Mouse (Mus musculus) lung, postnatal 0 days (tissue): ENCODE measurements around the gene Pnpla2. TPM values are rescaled to one million over a fixed set of nuclear protein-coding genes. Genes with fewer than 3 reads are reported as not detected.

ENCODE experiments used
- ATAC-seq: fragments of 200-750 bp; cut with Nextera tagmentation; 2 replicates; pipeline ENCODE4 v1.8.0; 2017; ENCODE audit warnings: moderate library complexity
- DNase-seq: peaks from one replicate; pipeline ENCODE4 v3.0.0-alpha.2; 2016; ENCODE audit warnings: low spot score
- H3K27ac ChIP-seq: fragments of 300-500 bp; sonication (generic); 2 replicates; pipeline ENCODE4 v1.5.1; 2014; ENCODE audit warnings: antibody characterized with exemption, mild to moderate bottlenecking, low read length, mixed read lengths
- H3K27me3 ChIP-seq: fragments of 300-500 bp; sonication (generic); replicated peaks from 2 replicates; pipeline ENCODE4 v1.6.1; 2014; ENCODE audit warnings: low read length, mixed read lengths; ENCODE audit not compliant: insufficient read depth
- H3K36me3 ChIP-seq: fragments of 300-500 bp; sonication (generic); 2 replicates; pipeline ENCODE4 v1.6.1; 2014; ENCODE audit warnings: low read length, mixed read lengths; ENCODE audit not compliant: insufficient read depth
- H3K4me1 ChIP-seq: fragments of 300-500 bp; sonication (generic); 2 replicates; pipeline ENCODE4 v1.6.1; 2014; ENCODE audit warnings: antibody characterized with exemption, low read depth, low read length, mixed read lengths; ENCODE audit not compliant: insufficient read depth
- H3K4me2 ChIP-seq: fragments of 300-500 bp; sonication (generic); replicated peaks from 2 replicates; pipeline ENCODE4 v1.6.1; 2014; ENCODE audit warnings: low read depth, mild to moderate bottlenecking, low read length, moderate library complexity, mixed read lengths
- H3K4me3 ChIP-seq: fragments of 300-500 bp; sonication (generic); 2 replicates; pipeline ENCODE4 v1.5.1; 2014; ENCODE audit warnings: low read depth, low read length
- H3K9ac ChIP-seq: fragments of 300-500 bp; sonication (generic); replicated peaks from 2 replicates; pipeline ENCODE4 v1.6.1; 2014; ENCODE audit warnings: low read depth, mild to moderate bottlenecking
- H3K9me3 ChIP-seq: fragments of 300-500 bp; sonication (generic); 2 replicates; pipeline ENCODE4 v1.6.1; 2016; ENCODE audit warnings: low read length, mixed read lengths
- CTCF ChIP-seq: IDR thresholded peaks from 2 replicates; pipeline ENCODE4 v1.5.1; 2016; ENCODE audit warnings: antibody characterized with exemption, mild to moderate bottlenecking
- EP300 ChIP-seq: IDR thresholded peaks from 2 replicates; pipeline ENCODE4 v1.6.1; 2016; ENCODE audit warnings: antibody characterized with exemption, mild to moderate bottlenecking, control low read depth
- WGBS: fragments of 180-500 bp; shearing (Covaris S2); extraction: QIAGEN DNeasy Blood & Tissue Kit; methylation state at CpG from one replicate; pipeline ENCODE4 v1.1.7; 2014; 5-methylcytosine and 5-hydroxymethylcytosine counted together
- polyA plus RNA-seq: library from polyadenylated mRNA; unstranded; fragments of >200 nt; fragmentation: Nextera tagmentation; extraction: Ambion mirVana; gene quantifications from 2 replicates; pipeline ENCODE4 v1.2.1, GENCODE M21; 2015

The Pnpla2 gene
- polyA plus RNA-seq, 1 experiment from 2014 or later = 116 TPM

DNA sequence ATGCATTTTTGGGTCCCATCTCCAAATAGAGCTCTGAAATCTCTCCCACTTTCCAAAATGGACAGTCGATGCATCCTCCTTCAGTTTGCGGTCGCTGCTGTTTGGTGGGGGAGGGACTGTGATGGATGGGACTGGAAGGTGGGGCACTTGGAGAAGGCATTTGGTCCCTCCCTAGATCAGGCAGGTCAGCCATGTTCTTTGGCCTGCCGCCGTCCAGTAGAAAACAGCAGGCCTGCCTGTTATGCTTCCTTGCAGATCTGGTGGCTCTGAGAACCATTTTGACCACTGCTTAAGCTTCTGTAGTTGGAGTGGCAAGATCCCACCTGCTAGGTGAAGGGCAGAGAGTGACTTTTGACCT is 13.1 kb downstream of the Pnpla2 start:
- DNase-seq (peak; percentile 75), ATAC-seq (peak; percentile 24)
- Histone ChIP-seq H3K9me3 (no peaks in the 10 kb centered on the region), H3K4me1 (peaks cover 43% of the 10 kb centered on the region; the same call in 1 of the 2 replicates), H3K36me3 (peaks cover 15% of the 10 kb centered on the region), H3K4me3 (peak overlapping the region; percentile 74), H3K27ac (peak overlapping the region; percentile 95), H3K4me2 (peak overlapping the region; percentile 65), H3K9ac (peak overlapping the region; percentile 83), H3K27me3 (no peaks in the 10 kb centered on the region; the same call in 1 of the 2 replicates)
- 6% methylated on average over 5 of the region's 5 CpGs for WGBS
- TF ChIP-seq EP300 = no peak
- TF ChIP-seq CTCF = no peak

- Histone ChIP-seq H3K27ac (peak overlapping the region; percentile 95), H3K9me3 (no peaks in the 10 kb centered on the region), H3K4me2 (peak overlapping the region; percentile 65), H3K4me1 (peaks cover 39% of the 10 kb centered on the region; the same call in 1 of the 2 replicates), H3K9ac (peak overlapping the region; percentile 83; the same call in 1 of the 2 replicates), H3K4me3 (peak overlapping the region; percentile 74), H3K27me3 (no peaks in the 10 kb centered on the region; the same call in 1 of the 2 replicates), H3K36me3 (peaks cover 15% of the 10 kb centered on the region)
- 3% methylated on average over 8 of the region's 8 CpGs for WGBS
- DNase-seq (peak; percentile 93), ATAC-seq (peak; percentile 75)
- TF ChIP-seq CTCF = peak; percentile 68
- peak; percentile 26; the same call in 1 of the 2 replicates for TF ChIP-seq EP300
Measured at GRCm38 (mm10) chr7:141468522-141469211, 13.7 kb downstream of the Pnpla2 start.

- WGBS = 72% methylated on average over 6 of the region's 6 CpGs
- Histone ChIP-seq H3K9me3 (no peaks in the 10 kb centered on the region), H3K4me1 (peaks cover 40% of the 10 kb centered on the region), H3K36me3 (peaks cover 15% of the 10 kb centered on the region), H3K4me3 (no peak overlapping the region), H3K4me2 (peak overlapping the region; percentile 65), H3K9ac (no peak overlapping the region), H3K27me3 (no peaks in the 10 kb centered on the region; the same call in 1 of the 2 replicates), H3K27ac (peak overlapping the region; percentile 95)
- DNase-seq (no peak), ATAC-seq (no peak)
- TF ChIP-seq CTCF (no peak), EP300 (no peak)
Measured at GRCm38 (mm10) chr7:141469352-141469751, 14.4 kb downstream of the Pnpla2 start.

GRCm38 (mm10) chr7:141469901-141470636 is 15.1 kb downstream of the Pnpla2 start:
- ATAC-seq (no peak), DNase-seq (peak; percentile 4)
- Histone ChIP-seq H3K9me3 (no peaks in the 10 kb centered on the region), H3K36me3 (peaks cover 15% of the 10 kb centered on the region), H3K4me3 (no peak overlapping the region), H3K27me3 (no peaks in the 10 kb centered on the region), H3K9ac (no peak overlapping the region), H3K27ac (no peak overlapping the region), H3K4me2 (no peak overlapping the region), H3K4me1 (peaks cover 34% of the 10 kb centered on the region)
- 92% methylated on average over 18 of the region's 18 CpGs for WGBS
- TF ChIP-seq EP300 (no peak), CTCF (no peak)

GRCm38 (mm10) chr7:141470637-141470944 is 15.6 kb downstream of the Pnpla2 start:
- Histone ChIP-seq H3K27me3 (no peaks in the 10 kb centered on the region), H3K4me3 (no peak overlapping the region), H3K9me3 (no peaks in the 10 kb centered on the region), H3K27ac (no peak overlapping the region), H3K4me1 (peaks cover 34% of the 10 kb centered on the region), H3K4me2 (no peak overlapping the region), H3K9ac (no peak overlapping the region), H3K36me3 (peaks cover 15% of the 10 kb centered on the region)
- TF ChIP-seq CTCF (no peak), EP300 (no peak)
- WGBS = 87% methylated on average over 10 of the region's 10 CpGs
- DNase-seq = no peak
- ATAC-seq = no peak

DNA sequence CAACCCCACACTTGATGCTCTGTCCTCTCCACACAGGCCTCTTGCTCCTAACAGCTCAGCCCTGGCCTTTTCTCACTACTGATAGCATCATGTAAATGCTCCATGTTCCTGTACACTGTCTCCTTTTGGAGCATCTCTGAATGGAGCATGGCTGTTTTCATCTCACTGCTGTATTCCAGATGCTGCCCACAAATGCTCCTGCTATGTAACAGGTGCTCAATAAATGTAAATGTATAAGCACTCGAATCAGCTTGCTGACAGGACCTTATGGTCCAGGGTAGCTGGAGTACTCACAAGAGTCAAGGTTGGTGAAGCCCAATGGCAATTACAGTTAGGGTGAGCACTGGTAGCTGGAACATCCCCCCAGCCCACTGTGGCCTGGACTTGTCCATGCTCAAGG is 16.2 kb downstream of the Pnpla2 start:
- Histone ChIP-seq H3K4me2 (no peak overlapping the region), H3K9me3 (no peaks in the 10 kb centered on the region), H3K9ac (no peak overlapping the region), H3K27ac (no peak overlapping the region), H3K27me3 (no peaks in the 10 kb centered on the region), H3K36me3 (peaks cover 15% of the 10 kb centered on the region), H3K4me1 (peaks cover 39% of the 10 kb centered on the region), H3K4me3 (no peak overlapping the region)
- TF ChIP-seq EP300 (no peak), CTCF (no peak)
- 91% methylated on average over 1 of the region's 1 CpGs for WGBS
- no peak for DNase-seq
- ATAC-seq = no peak
